Mouse (Mus musculus) CH12.LX (cell line): Measurements from ENCODE around the gene Atp13a2.

Source experiments
- CTCF ChIP-seq, 2 experiments: IDR thresholded peaks in 1 of 2; conservative IDR thresholded peaks in 1 of 2; 2 replicates each; pipeline ENCODE4 v1.5.1; 2011 to 2012; ENCODE audit warnings: low read depth in 2 of 2, low read length in 2 of 2, improper control_type of control experiment in 1 of 2, inconsistent platforms in 1 of 2, mild to moderate bottlenecking in 1 of 2, moderate library complexity in 1 of 2
- EP300 ChIP-seq: IDR thresholded peaks from 2 replicates; pipeline ENCODE4 v1.6.1; 2011; ENCODE audit warnings: low read length, improper control_type of control experiment
- IRF4 ChIP-seq: IDR thresholded peaks from 2 replicates; pipeline ENCODE4 v1.6.1; 2014; ENCODE audit warnings: low read depth, mild to moderate bottlenecking, inconsistent platforms, low read length, improper control_type of control experiment
- KAT2A ChIP-seq: IDR thresholded peaks from 2 replicates; pipeline ENCODE4 v1.6.1; 2012; ENCODE audit warnings: low read length, improper control_type of control experiment, inconsistent platforms; ENCODE audit not compliant: insufficient replicate concordance
- MAFK ChIP-seq: IDR thresholded peaks from 2 replicates; pipeline ENCODE4 v1.6.1; 2011; ENCODE audit warnings: low read length, improper control_type of control experiment; ENCODE audit not compliant: insufficient replicate concordance
- MXI1 ChIP-seq: IDR thresholded peaks from 2 replicates; pipeline ENCODE4 v1.6.1; 2011; ENCODE audit warnings: mild to moderate bottlenecking, low read depth, low read length, improper control_type of control experiment
- NELFE ChIP-seq: IDR thresholded peaks from 2 replicates; pipeline ENCODE4 v1.6.1; 2011; ENCODE audit warnings: low read depth, low read length, improper control_type of control experiment
- POLR2A ChIP-seq: IDR thresholded peaks from 2 replicates; pipeline ENCODE4 v1.6.1; 2011; ENCODE audit warnings: low read depth, mild to moderate bottlenecking, improper control_type of control experiment, low read length
- RCOR1 ChIP-seq: conservative IDR thresholded peaks from 2 replicates; pipeline ENCODE4 v1.6.1; 2012; ENCODE audit warnings: low read depth, mild to moderate bottlenecking, inconsistent platforms, low read length, improper control_type of control experiment
- TCF12 ChIP-seq: IDR thresholded peaks from 2 replicates; pipeline ENCODE4 v1.6.1; 2014; ENCODE audit warnings: low read depth, mild to moderate bottlenecking, inconsistent platforms, low read length, improper control_type of control experiment
- USF2 ChIP-seq: conservative IDR thresholded peaks from 2 replicates; pipeline ENCODE4 v1.6.1; 2011; ENCODE audit warnings: low read depth, low read length, improper control_type of control experiment
- ZMIZ1 ChIP-seq: IDR thresholded peaks from 2 replicates; pipeline ENCODE4 v1.6.1; 2012; ENCODE audit warnings: low read depth, mild to moderate bottlenecking, inconsistent platforms, low read length, improper control_type of control experiment

DNA sequence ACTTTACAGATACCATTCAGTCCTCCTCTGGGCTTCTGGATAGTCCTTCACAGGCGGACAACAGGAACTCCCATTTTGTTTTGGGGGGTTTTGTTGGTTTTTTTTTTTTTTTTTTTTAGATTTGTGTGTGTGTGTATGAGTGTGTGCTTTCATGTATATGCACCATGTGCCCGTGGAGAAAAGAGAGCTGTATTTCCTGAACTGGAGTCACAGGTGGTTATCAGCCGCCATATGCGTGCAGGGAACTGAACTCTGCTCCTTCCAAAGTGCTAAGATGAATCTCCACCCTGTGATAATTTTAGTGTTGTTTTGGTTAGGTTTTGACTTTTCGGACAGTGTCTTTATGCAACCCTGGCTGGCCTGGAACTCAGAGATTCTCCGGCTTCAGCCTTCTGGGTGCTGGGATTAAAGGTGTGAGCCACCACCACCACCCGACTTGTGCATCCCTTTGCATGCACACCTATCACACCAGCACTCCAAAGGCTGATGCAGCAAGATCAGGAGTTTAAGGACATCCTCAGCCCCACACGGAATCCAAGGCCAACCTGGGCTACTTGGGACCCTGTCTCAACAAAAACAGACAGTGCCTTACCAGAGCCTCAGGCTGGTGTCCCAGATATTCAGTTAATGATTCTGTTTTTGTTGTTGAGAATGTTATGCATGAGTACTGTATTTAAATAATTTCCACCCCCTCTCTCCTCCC, 24.3 kb upstream of the Atp13a2 start:
- TF ChIP-seq TCF12 = no peak
- no peak for TF ChIP-seq POLR2A
- no peak for TF ChIP-seq KAT2A
- no peak for TF ChIP-seq CTCF (conservative IDR thresholded peaks at IDR 0.05 in 1 of 2, IDR thresholded peaks at IDR 0.05 in 1 of 2; ENCODE audit: low read depth in 2 of 2, low read length in 2 of 2)
- TF ChIP-seq ZMIZ1 = no peak
- no peak for TF ChIP-seq NELFE
- no peak for TF ChIP-seq RCOR1
- TF ChIP-seq IRF4 = no peak
- no peak for TF ChIP-seq MAFK
- TF ChIP-seq USF2 = no peak
- no peak for TF ChIP-seq EP300
- TF ChIP-seq MXI1 = no peak
